Mouse (Mus musculus) lung, embryonic 16.5 days (tissue): ENCODE results near the gene Slc12a6. TPM values are rescaled to one million over a fixed set of nuclear protein-coding genes. Genes with fewer than 3 reads are reported as not detected.

Source experiments
- ATAC-seq: fragments of 200-750 bp; cut with Nextera tagmentation; 2 replicates; pipeline ENCODE4 v1.8.0; 2017; ENCODE audit warnings: low read depth, mild to moderate bottlenecking, moderate library complexity
- H3K27ac ChIP-seq: fragments of 300-500 bp; sonication (generic); 2 replicates; pipeline ENCODE4 v1.5.1; 2014; ENCODE audit warnings: mild to moderate bottlenecking, control low read depth, low read length
- H3K27me3 ChIP-seq: fragments of 300-500 bp; sonication (generic); 2 replicates; pipeline ENCODE4 v1.6.1; 2014; ENCODE audit warnings: low read depth, low read length, mixed read lengths; ENCODE audit not compliant: control insufficient read depth, insufficient read depth
- H3K36me3 ChIP-seq: fragments of 300-500 bp; sonication (generic); 2 replicates; pipeline ENCODE4 v1.6.1; 2014; ENCODE audit warnings: low read length; ENCODE audit not compliant: control insufficient read depth, insufficient read depth
- H3K4me1 ChIP-seq: fragments of 300-500 bp; sonication (generic); replicated peaks from 2 replicates; pipeline ENCODE4 v1.6.1; 2014; ENCODE audit warnings: low read length, mixed read lengths; ENCODE audit not compliant: control insufficient read depth, insufficient read depth
- H3K4me2 ChIP-seq: fragments of 300-500 bp; sonication (generic); 2 replicates; pipeline ENCODE4 v1.6.1; 2014; ENCODE audit warnings: low read depth, low read length, control low read depth
- H3K4me3 ChIP-seq: fragments of 300-500 bp; sonication (generic); 2 replicates; pipeline ENCODE4 v1.5.1; 2014; ENCODE audit warnings: mild to moderate bottlenecking, low read length, control low read depth
- H3K9ac ChIP-seq: fragments of 300-500 bp; sonication (generic); 2 replicates; pipeline ENCODE4 v1.6.1; 2014; ENCODE audit warnings: low read length, control low read depth
- H3K9me3 ChIP-seq: fragments of 300-500 bp; sonication (generic); 2 replicates; pipeline ENCODE4 v1.6.1; 2016; ENCODE audit warnings: low read length; ENCODE audit not compliant: control insufficient read depth
- WGBS: fragments of 180-500 bp; shearing (Covaris S2); extraction: QIAGEN DNeasy Blood & Tissue Kit; methylation state at CpG from one replicate; pipeline ENCODE4 v1.1.7; 2014; 5-methylcytosine and 5-hydroxymethylcytosine counted together
- polyA plus RNA-seq: library from polyadenylated mRNA; unstranded; fragments of >200 nt; fragmentation: Nextera tagmentation; extraction: Ambion mirVana; gene quantifications from 2 replicates; pipeline ENCODE4 v1.2.1, GENCODE M21; 2015

Slc12a6 gene
- polyA plus RNA-seq, 1 experiment from 2014 or later: 8.9 TPM

DNA sequence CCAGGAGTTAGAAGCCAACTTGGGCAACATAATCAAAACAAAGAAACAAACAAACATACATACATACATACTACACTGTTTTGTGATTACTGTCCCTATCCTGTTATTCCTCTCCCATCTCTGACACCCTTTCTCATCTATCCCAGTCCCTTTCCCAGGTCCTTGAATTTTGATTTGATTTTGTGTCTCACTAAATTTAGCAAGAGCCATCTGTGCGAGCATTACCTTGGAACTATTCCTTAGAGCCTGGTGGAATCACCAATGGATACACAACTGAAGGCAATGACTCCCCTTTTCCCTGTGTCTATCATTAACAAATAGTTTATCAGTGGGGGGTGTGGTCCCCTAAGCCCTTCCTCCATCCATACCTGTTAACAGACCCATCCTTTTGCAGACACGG, 27.2 kb downstream of the Slc12a6 start:
- Histone ChIP-seq H3K36me3 (no peaks in the 10 kb centered on the region), H3K9me3 (no peaks in the 10 kb centered on the region), H3K27me3 (no peaks in the 10 kb centered on the region), H3K4me1 (no peaks in the 10 kb centered on the region), H3K4me2 (no peak overlapping the region), H3K4me3 (no peak overlapping the region), H3K27ac (no peak overlapping the region), H3K9ac (no peak overlapping the region)
- 90% methylated on average over 2 of the region's 2 CpGs for WGBS
- ATAC-seq: no peak

DNA sequence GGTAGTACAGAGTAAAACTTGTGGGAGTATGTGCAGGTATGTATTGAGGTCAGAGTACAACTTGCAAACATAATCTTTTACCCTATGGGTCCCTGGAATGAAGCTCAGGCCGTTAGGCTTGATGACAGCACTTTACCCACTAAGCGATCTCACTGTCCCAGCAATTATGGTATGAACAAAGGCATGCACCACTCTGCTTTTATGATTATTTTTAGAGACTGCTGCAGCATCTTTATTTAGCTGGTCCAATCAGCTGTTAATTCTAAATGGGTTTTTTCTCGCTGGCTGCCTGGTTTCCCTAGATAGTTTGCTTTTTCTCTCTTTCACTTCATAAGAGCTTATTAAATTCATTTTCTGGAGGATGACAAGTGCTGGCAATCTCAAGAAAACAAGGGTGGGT, 30.6 kb downstream of the Slc12a6 start:
- no peak overlapping the region for H3K9ac ChIP-seq
- no peaks in the 10 kb centered on the region for H3K36me3 ChIP-seq
- H3K9me3 ChIP-seq: no peaks in the 10 kb centered on the region
- H3K4me3 ChIP-seq: no peak overlapping the region
- H3K4me1 ChIP-seq: no peaks in the 10 kb centered on the region
- 86% methylated on average over 3 of the region's 3 CpGs for WGBS
- ATAC-seq: no peak
- no peaks in the 10 kb centered on the region for H3K27me3 ChIP-seq
- H3K4me2 ChIP-seq: no peak overlapping the region
- no peak overlapping the region for H3K27ac ChIP-seq

DNA sequence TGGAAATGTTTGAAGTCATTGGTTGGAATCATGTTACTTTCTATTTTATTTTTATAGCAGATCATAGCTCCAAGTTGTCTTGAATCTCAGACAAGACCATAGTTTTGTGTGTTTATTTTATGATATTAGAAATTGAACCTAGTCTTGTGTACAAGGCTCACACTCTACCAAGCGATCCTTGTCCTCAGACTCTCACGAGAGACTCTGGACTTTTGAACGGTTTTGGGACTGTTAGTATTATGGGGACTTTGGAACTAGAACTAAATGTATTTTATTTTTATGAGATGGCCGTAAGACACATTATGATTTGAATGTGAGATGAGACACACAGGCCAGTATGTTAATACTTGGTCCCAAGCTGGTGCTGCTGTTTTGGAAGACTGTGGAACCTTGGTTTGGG, 32.6 kb downstream of the Slc12a6 start:
- H3K4me1 ChIP-seq: no peaks in the 10 kb centered on the region
- no peaks in the 10 kb centered on the region for H3K9me3 ChIP-seq
- no peak for ATAC-seq
- no peak overlapping the region for H3K4me2 ChIP-seq
- H3K4me3 ChIP-seq: no peak overlapping the region
- H3K27me3 ChIP-seq: no peaks in the 10 kb centered on the region
- 87% methylated on average over 4 of the region's 4 CpGs for WGBS
- H3K27ac ChIP-seq: no peak overlapping the region
- no peak overlapping the region for H3K9ac ChIP-seq
- no peaks in the 10 kb centered on the region for H3K36me3 ChIP-seq

DNA sequence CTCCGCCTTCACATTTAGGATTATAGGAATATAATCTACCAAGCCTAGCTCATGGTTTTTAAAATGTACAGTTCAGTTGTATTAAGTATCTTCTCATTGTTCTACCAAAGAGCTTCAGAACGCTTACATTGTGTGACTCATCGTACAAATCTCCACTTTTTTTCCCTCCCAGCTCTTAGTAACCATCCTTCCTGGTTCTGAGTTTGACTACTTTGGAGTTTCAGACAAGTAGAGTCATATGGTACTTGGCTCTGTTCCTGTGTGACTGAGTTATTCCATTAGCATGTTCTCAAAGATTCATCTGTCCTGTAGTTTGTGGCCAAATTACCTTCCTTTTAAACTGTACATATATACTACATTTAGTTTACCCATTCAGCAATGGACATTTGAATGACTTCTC, 43.0 kb downstream of the Slc12a6 start:
- Histone ChIP-seq H3K4me1 (peaks cover 3% of the 10 kb centered on the region; the same call in 1 of the 2 replicates), H3K27ac (no peak overlapping the region), H3K36me3 (no peaks in the 10 kb centered on the region), H3K4me2 (peak overlapping the region; percentile 9; the same call in 1 of the 2 replicates), H3K4me3 (no peak overlapping the region), H3K9me3 (no peaks in the 10 kb centered on the region), H3K27me3 (no peaks in the 10 kb centered on the region), H3K9ac (no peak overlapping the region)
- no peak for ATAC-seq
- WGBS: 61% methylated on average over 3 of the region's 3 CpGs

DNA sequence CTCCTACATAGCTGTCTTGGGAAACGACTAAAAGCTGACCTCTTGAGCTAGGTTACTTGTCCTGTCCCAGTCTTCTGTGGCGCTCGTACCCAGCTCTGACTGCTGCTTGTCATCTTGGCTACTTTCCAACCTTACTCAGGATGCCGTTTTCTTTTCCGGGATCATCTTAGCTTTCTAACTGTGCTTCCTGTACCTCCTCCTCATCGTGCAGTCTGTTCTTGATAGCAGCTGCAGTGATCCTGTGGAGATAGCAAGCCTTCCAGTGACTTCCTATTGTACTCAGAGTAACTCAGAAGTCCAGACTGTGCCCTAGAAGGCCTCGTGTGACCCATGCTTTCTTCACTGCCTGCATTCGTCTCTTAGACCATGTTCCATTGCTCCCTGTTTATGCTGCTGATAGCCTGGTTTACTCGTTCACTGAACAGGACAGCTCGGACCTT, 43.6 kb downstream of the Slc12a6 start:
- Histone ChIP-seq H3K9me3 (no peaks in the 10 kb centered on the region), H3K27ac (no peak overlapping the region), H3K9ac (no peak overlapping the region), H3K4me2 (peak overlapping the region; percentile 9; the same call in 1 of the 2 replicates), H3K36me3 (no peaks in the 10 kb centered on the region), H3K27me3 (no peaks in the 10 kb centered on the region), H3K4me1 (peaks cover 3% of the 10 kb centered on the region; the same call in 1 of the 2 replicates), H3K4me3 (no peak overlapping the region)
- 41% methylated on average over 10 of the region's 10 CpGs for WGBS
- ATAC-seq: 0 out of 2 replicates have a peak, but pooled peaks have one; percentile 26

DNA sequence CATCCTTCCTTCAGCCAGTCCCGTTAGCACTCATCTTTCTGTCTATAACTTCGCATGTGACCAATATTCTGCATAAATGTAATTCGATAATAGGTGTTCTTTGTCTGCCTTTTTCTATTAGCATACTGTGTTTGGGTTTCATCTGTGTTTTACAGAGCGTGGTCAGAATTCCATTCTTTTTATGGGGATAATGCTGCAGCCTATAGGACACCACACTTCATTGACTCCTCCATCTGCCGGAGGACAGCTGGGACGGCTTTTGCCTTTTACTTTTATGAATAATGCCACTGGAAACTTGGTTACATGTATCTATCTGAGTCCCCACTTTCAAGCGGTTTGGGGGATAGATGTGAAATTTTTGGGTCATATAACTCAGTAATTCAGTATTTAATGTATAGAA, 50.0 kb downstream of the Slc12a6 start:
- no peak overlapping the region for H3K4me3 ChIP-seq
- no peak for ATAC-seq
- H3K27ac ChIP-seq: no peak overlapping the region
- no peaks in the 10 kb centered on the region for H3K4me1 ChIP-seq
- H3K36me3 ChIP-seq: no peaks in the 10 kb centered on the region
- no peaks in the 10 kb centered on the region for H3K27me3 ChIP-seq
- H3K9me3 ChIP-seq: no peaks in the 10 kb centered on the region
- WGBS: 88% methylated on average over 7 of the region's 7 CpGs
- no peak overlapping the region for H3K9ac ChIP-seq
- H3K4me2 ChIP-seq: no peak overlapping the region

DNA sequence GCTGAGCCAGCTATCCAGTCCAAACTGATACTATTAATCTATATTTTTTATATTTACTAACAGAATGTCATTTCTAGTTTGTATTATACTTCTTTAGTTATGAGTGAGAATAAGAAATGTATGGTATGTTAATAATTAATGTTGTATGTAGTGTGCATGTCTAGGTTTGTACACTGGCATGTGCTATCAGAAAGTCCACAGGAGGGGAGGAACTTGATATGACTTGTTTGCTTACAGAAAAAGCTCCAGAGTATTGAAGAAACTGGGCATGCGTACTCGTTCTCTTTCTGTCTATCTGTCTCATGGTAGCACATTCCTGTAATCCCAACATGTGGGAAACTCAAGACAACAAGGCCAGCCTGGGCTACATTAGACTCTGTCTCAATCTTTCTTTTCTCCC, 52.6 kb downstream of the Slc12a6 start:
- Histone ChIP-seq H3K9me3 (no peaks in the 10 kb centered on the region), H3K4me1 (no peaks in the 10 kb centered on the region), H3K27me3 (no peaks in the 10 kb centered on the region), H3K4me2 (no peak overlapping the region), H3K27ac (no peak overlapping the region), H3K4me3 (no peak overlapping the region), H3K9ac (no peak overlapping the region), H3K36me3 (no peaks in the 10 kb centered on the region)
- 84% methylated on average over 2 of the region's 2 CpGs for WGBS
- ATAC-seq: no peak

DNA sequence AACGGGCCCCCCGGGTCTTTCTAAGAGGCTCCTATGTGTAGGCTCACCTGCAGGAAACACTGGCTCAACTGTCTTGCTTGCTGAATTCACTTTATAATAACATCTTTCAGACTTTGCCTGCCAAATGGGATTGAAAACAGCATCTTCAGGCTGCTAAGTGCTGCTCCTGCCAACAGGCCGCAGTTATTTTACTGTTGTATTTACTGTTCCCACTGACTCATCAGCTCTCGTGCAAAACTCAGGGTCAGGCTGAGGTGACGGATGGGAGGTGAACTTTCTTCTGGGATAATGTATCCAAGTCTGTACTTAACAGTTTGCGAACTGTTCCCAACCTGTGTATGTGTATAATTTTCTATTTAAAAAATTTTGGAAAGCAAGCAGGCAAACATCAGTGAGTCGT, 53.3 kb downstream of the Slc12a6 start:
- no peaks in the 10 kb centered on the region for H3K4me1 ChIP-seq
- no peaks in the 10 kb centered on the region for H3K36me3 ChIP-seq
- H3K27ac ChIP-seq: no peak overlapping the region
- no peak overlapping the region for H3K4me2 ChIP-seq
- ATAC-seq: no peak
- no peak overlapping the region for H3K4me3 ChIP-seq
- no peaks in the 10 kb centered on the region for H3K27me3 ChIP-seq
- H3K9me3 ChIP-seq: no peaks in the 10 kb centered on the region
- no peak overlapping the region for H3K9ac ChIP-seq
- 70% methylated on average over 7 of the region's 7 CpGs for WGBS

DNA sequence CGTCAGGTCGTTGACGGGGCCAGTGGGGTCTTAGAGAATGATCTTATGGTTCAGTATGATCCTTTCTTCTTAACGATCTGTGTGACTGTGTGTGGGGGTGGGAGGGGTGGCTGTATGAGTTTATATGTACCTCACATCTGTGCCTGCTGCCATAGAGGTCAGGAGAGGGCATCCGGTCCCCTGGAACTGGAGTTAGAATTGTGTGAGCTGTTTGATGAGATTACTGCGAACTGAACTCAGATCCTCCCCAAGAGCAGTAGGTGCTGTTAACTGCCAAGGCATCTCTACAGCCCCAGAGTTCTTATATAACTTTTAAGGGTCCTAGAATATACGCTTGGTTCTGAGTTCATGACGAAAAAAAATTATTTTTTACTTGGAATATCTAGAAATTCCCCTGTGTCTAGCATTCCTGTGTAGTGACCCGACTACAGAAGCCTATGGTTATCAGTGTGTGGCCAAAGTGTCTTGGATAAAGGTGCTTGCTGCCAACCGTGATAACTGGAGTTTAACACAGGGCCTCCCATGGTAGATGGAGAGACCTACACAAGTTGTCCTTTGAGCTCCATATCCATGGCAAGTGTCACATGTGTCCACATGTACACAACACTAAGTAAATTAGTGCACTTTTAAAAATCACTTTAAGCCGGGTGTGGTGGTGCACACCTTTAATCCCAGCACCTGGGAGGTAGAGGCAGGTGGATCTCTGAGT, 62.6 kb downstream of the Slc12a6 start:
- Histone ChIP-seq H3K36me3 (no peaks in the 10 kb centered on the region), H3K9ac (no peak overlapping the region), H3K4me1 (no peaks in the 10 kb centered on the region), H3K27ac (no peak overlapping the region), H3K27me3 (no peaks in the 10 kb centered on the region), H3K4me2 (no peak overlapping the region), H3K9me3 (no peaks in the 10 kb centered on the region), H3K4me3 (no peak overlapping the region)
- ATAC-seq: no peak
- 80% methylated on average over 11 of the region's 11 CpGs for WGBS
